19 mouse cellular contexts compared by ENCODE assay signal in genomic region chr3:92244833-92245232, GRCm38 (mm10). TPM values are rescaled to one million over a fixed set of nuclear protein-coding genes. Genes with fewer than 3 reads are reported as not detected.
DNase-seq lines count a peak whose midpoint lies in the region; ATAC-seq and TF ChIP-seq lines count a peak whose summit lies in the region.
"Not testable (repeated sequence)": the region's sequence is repeated elsewhere in the genome, so short reads cannot be mapped to it uniquely, and the experiment has no call there.
"Had no signal": no experiment of that assay in that cellular context is flagged by ENCODE, and none has a peak within 500 bp of the region (broad histone marks: within the 10 kb centered on the region; RNA-seq: fewer than 3 reads in every experiment).

No protein-coding gene starts in this region.

- H3K36me3 ChIP-seq in forebrain, embryonic 12.5 days (replicated peaks); heart, embryonic 16.5 days (ENCODE audit: control insufficient read depth, insufficient read depth); hindbrain, embryonic 13.5 days; hindbrain, embryonic 15.5 days; kidney, embryonic 15.5 days; limb, embryonic 14.5 days (ENCODE audit: control insufficient read depth, insufficient read depth, low read length); neural tube, embryonic 13.5 days; neural tube, embryonic 15.5 days: not testable (repeated sequence)

- ATAC-seq in forebrain, embryonic 12.5 days (ENCODE audit: low FRiP score): 0 out of 2 replicates have a peak, but pooled peaks have one; percentile 14
- ATAC-seq in heart, embryonic 16.5 days (replicated peaks; ENCODE audit: extremely low read depth, insufficient read depth, low FRiP score): 0 out of 2 replicates have a peak, but pooled peaks have one; percentile 28
- peak; percentile 26; the same call in 1 of the 2 replicates for ATAC-seq in hindbrain, embryonic 13.5 days (ENCODE audit: low FRiP score)
- peak; percentile 40; the same call in 1 of the 2 replicates for ATAC-seq in hindbrain, embryonic 15.5 days (ENCODE audit: low FRiP score, low read depth)
- 0 out of 2 replicates have a peak, but pooled peaks have one; percentile 9 for ATAC-seq in kidney, embryonic 15.5 days (replicated peaks; ENCODE audit: low FRiP score)
- 0 out of 2 replicates have a peak, but pooled peaks have one; percentile 21 for ATAC-seq in limb, embryonic 14.5 days (ENCODE audit: low FRiP score, low read depth)
- ATAC-seq in neural tube, embryonic 13.5 days (ENCODE audit: low read depth): 0 out of 2 replicates have a peak, but pooled peaks have one; percentile 36
- ATAC-seq in neural tube, embryonic 15.5 days (ENCODE audit: low FRiP score): peak; percentile 42; the same call in 1 of the 2 replicates

- H3K9ac ChIP-seq in forebrain, embryonic 12.5 days; heart, embryonic 16.5 days (ENCODE audit: low read length); hindbrain, embryonic 13.5 days; hindbrain, embryonic 15.5 days; kidney, embryonic 15.5 days; limb, embryonic 14.5 days (ENCODE audit: low read depth, low read length, severe bottlenecking); neural tube, embryonic 13.5 days; neural tube, embryonic 15.5 days (replicated peaks): not testable (repeated sequence)

- not testable (repeated sequence) for H3K9me3 ChIP-seq in forebrain, embryonic 12.5 days; heart, embryonic 16.5 days (replicated peaks; ENCODE audit: control insufficient read depth, low read length); hindbrain, embryonic 13.5 days; hindbrain, embryonic 15.5 days; kidney, embryonic 15.5 days (replicated peaks); limb, embryonic 14.5 days (ENCODE audit: control insufficient read depth, low read length); neural tube, embryonic 13.5 days; neural tube, embryonic 15.5 days (replicated peaks)

- H3K4me2 ChIP-seq in forebrain, embryonic 12.5 days; heart, embryonic 16.5 days (ENCODE audit: low read depth, low read length); hindbrain, embryonic 13.5 days; hindbrain, embryonic 15.5 days; kidney, embryonic 15.5 days; limb, embryonic 14.5 days (replicated peaks; ENCODE audit: low read depth, low read length, severe bottlenecking); neural tube, embryonic 13.5 days; neural tube, embryonic 15.5 days: not testable (repeated sequence)

- H3K27ac ChIP-seq in forebrain, embryonic 12.5 days; heart, embryonic 16.5 days (ENCODE audit: low read length); hindbrain, embryonic 13.5 days; hindbrain, embryonic 15.5 days (replicated peaks); kidney, embryonic 15.5 days; limb, embryonic 14.5 days (replicated peaks; ENCODE audit: low read depth, low read length); neural tube, embryonic 13.5 days (replicated peaks); neural tube, embryonic 15.5 days (replicated peaks): not testable (repeated sequence)

- H3K4me3 ChIP-seq in forebrain, embryonic 12.5 days (replicated peaks); heart, embryonic 16.5 days (ENCODE audit: low read length); hindbrain, embryonic 13.5 days; hindbrain, embryonic 15.5 days; kidney, embryonic 15.5 days (replicated peaks); limb, embryonic 14.5 days (replicated peaks; ENCODE audit: low read length); neural tube, embryonic 13.5 days; neural tube, embryonic 15.5 days (replicated peaks): not testable (repeated sequence)

- not testable (repeated sequence) for H3K4me1 ChIP-seq in forebrain, embryonic 12.5 days; heart, embryonic 16.5 days (ENCODE audit: control insufficient read depth, insufficient read depth, low read length); hindbrain, embryonic 13.5 days (replicated peaks); hindbrain, embryonic 15.5 days (replicated peaks); kidney, embryonic 15.5 days; limb, embryonic 14.5 days (ENCODE audit: control insufficient read depth, insufficient read depth, low read length); neural tube, embryonic 13.5 days (replicated peaks); neural tube, embryonic 15.5 days

- TF ChIP-seq POLR2A in limb, embryonic 14.5 days (IDR thresholded peaks at IDR 0.05; ENCODE audit: borderline replicate concordance, extremely low read depth, insufficient read depth, insufficient read length): not testable (repeated sequence)

- not testable (repeated sequence) for H3K27me3 ChIP-seq in forebrain, embryonic 12.5 days; heart, embryonic 16.5 days (ENCODE audit: control insufficient read depth, insufficient read depth, low read length); hindbrain, embryonic 13.5 days; hindbrain, embryonic 15.5 days; kidney, embryonic 15.5 days; limb, embryonic 14.5 days (ENCODE audit: control insufficient read depth, insufficient read depth, low read length); neural tube, embryonic 13.5 days; neural tube, embryonic 15.5 days (replicated peaks)

- not testable (repeated sequence) for DNase-seq in limb, embryonic 14.5 days (ENCODE audit: low spot score)

RNA-seq across cellular contexts. Expression of gene Sprr2a2, which starts 29.1 kb away (rescaled TPM):
- not detected in 2 replicates for polyA plus RNA-seq in forebrain, embryonic 12.5 days (2016; fragmentation: Nextera tagmentation; extraction: Ambion mirVana)
- polyA plus RNA-seq in heart, embryonic 16.5 days (2015; fragmentation: Nextera tagmentation; extraction: Ambion mirVana): 26.9 and 58.8 TPM in 2 replicates
- polyA plus RNA-seq in hindbrain, embryonic 13.5 days (2015; fragmentation: Nextera tagmentation; extraction: Ambion mirVana): not detected in 2 replicates
- 0.29 TPM in 1 of 2 replicates, not detected in the other for polyA plus RNA-seq in hindbrain, embryonic 15.5 days (2015; fragmentation: Nextera tagmentation; extraction: Ambion mirVana)
- 2.6 and 6.3 TPM in 2 replicates for polyA plus RNA-seq in kidney, embryonic 15.5 days (2015; fragmentation: Nextera tagmentation; extraction: Ambion mirVana)
- 10.2 and 21.5 TPM in 2 replicates for polyA plus RNA-seq in limb, embryonic 14.5 days (2012; rRNA removed)
- 9.4 and 9.7 TPM in 2 replicates for polyA plus RNA-seq in limb, embryonic 14.5 days (2014; fragmentation: Nextera tagmentation; extraction: Ambion mirVana)
- polyA plus RNA-seq in neural tube, embryonic 13.5 days (2015; fragmentation: Nextera tagmentation; extraction: Ambion mirVana): not detected in 2 replicates
- polyA plus RNA-seq in neural tube, embryonic 15.5 days (2015; fragmentation: Nextera tagmentation; extraction: Ambion mirVana): 66.4 TPM in 1 of 2 replicates, not detected in the other
- polyA plus RNA-seq: activated CD4-positive, CD25-positive, alpha-beta regulatory T cell, adult 4 months; CD4-positive, CD25-positive, alpha-beta regulatory T cell, adult 4 months; embryonic facial prominence, embryonic 10.5 days; embryonic facial prominence, embryonic 12.5 days; forebrain, embryonic 11.5 days; forebrain, embryonic 14.5 days; G1E had no signal

RNA-seq across cellular contexts. Expression of gene Sprr2a1, which starts 29.2 kb away (rescaled TPM):
- not detected in 2 replicates for polyA plus RNA-seq in forebrain, embryonic 12.5 days (2016; fragmentation: Nextera tagmentation; extraction: Ambion mirVana)
- 0.22 and 0.62 TPM in 2 replicates for polyA plus RNA-seq in heart, embryonic 16.5 days (2015; fragmentation: Nextera tagmentation; extraction: Ambion mirVana)
- not detected in 2 replicates for polyA plus RNA-seq in hindbrain, embryonic 13.5 days (2015; fragmentation: Nextera tagmentation; extraction: Ambion mirVana)
- not detected in 2 replicates for polyA plus RNA-seq in hindbrain, embryonic 15.5 days (2015; fragmentation: Nextera tagmentation; extraction: Ambion mirVana)
- polyA plus RNA-seq in kidney, embryonic 15.5 days (2015; fragmentation: Nextera tagmentation; extraction: Ambion mirVana): not detected in 2 replicates
- 0.19 and 0.29 TPM in 2 replicates for polyA plus RNA-seq in limb, embryonic 14.5 days (2012; rRNA removed)
- polyA plus RNA-seq in limb, embryonic 14.5 days (2014; fragmentation: Nextera tagmentation; extraction: Ambion mirVana): 0.26 and 0.45 TPM in 2 replicates
- not detected in 2 replicates for polyA plus RNA-seq in neural tube, embryonic 13.5 days (2015; fragmentation: Nextera tagmentation; extraction: Ambion mirVana)
- polyA plus RNA-seq in neural tube, embryonic 15.5 days (2015; fragmentation: Nextera tagmentation; extraction: Ambion mirVana): 0.80 TPM in 1 of 2 replicates, not detected in the other
- polyA plus RNA-seq: activated CD4-positive, CD25-positive, alpha-beta regulatory T cell, adult 4 months; CD4-positive, CD25-positive, alpha-beta regulatory T cell, adult 4 months; cerebellum, adult 2 months; cortical plate, adult 2 months; embryonic facial prominence, embryonic 10.5 days; embryonic facial prominence, embryonic 12.5 days; embryonic facial prominence, embryonic 14.5 days; forebrain, embryonic 11.5 days; forebrain, embryonic 14.5 days; G1E; Patski had no signal

RNA-seq across cellular contexts. Expression of gene Sprr2a3, which starts 40.4 kb away (rescaled TPM):
- polyA plus RNA-seq in forebrain, embryonic 12.5 days (2016; fragmentation: Nextera tagmentation; extraction: Ambion mirVana): not detected in 2 replicates
- 1.9 and 3.6 TPM in 2 replicates for polyA plus RNA-seq in heart, embryonic 16.5 days (2015; fragmentation: Nextera tagmentation; extraction: Ambion mirVana)
- not detected in 2 replicates for polyA plus RNA-seq in hindbrain, embryonic 13.5 days (2015; fragmentation: Nextera tagmentation; extraction: Ambion mirVana)
- not detected in 2 replicates for polyA plus RNA-seq in hindbrain, embryonic 15.5 days (2015; fragmentation: Nextera tagmentation; extraction: Ambion mirVana)
- polyA plus RNA-seq in kidney, embryonic 15.5 days (2015; fragmentation: Nextera tagmentation; extraction: Ambion mirVana): 1.0 TPM in 1 of 2 replicates, not detected in the other
- polyA plus RNA-seq in limb, embryonic 14.5 days (2012; rRNA removed): 0.63 TPM in 2 replicates
- polyA plus RNA-seq in limb, embryonic 14.5 days (2014; fragmentation: Nextera tagmentation; extraction: Ambion mirVana): 0.44 and 0.52 TPM in 2 replicates
- polyA plus RNA-seq in neural tube, embryonic 13.5 days (2015; fragmentation: Nextera tagmentation; extraction: Ambion mirVana): not detected in 2 replicates
- 5.6 TPM in 1 of 2 replicates, not detected in the other for polyA plus RNA-seq in neural tube, embryonic 15.5 days (2015; fragmentation: Nextera tagmentation; extraction: Ambion mirVana)
- polyA plus RNA-seq: activated CD4-positive, CD25-positive, alpha-beta regulatory T cell, adult 4 months; CD4-positive, CD25-positive, alpha-beta regulatory T cell, adult 4 months; cerebellum, adult 2 months; cortical plate, adult 2 months; embryonic facial prominence, embryonic 10.5 days; embryonic facial prominence, embryonic 12.5 days; embryonic facial prominence, embryonic 14.5 days; forebrain, embryonic 11.5 days; forebrain, embryonic 14.5 days; G1E; Patski had no signal
